Mouse (Mus musculus) cortical plate, adult 2 months (tissue): ENCODE measurements around the gene Atp6v1g3. TPM values are rescaled to one million over a fixed set of nuclear protein-coding genes. Genes with fewer than 3 reads are reported as not detected.

Source experiments
- H3K27ac ChIP-seq: fragments of 200-500 bp; 2 replicates; pipeline ENCODE4 v1.5.1; 2012; ENCODE audit warnings: low read length, control low read depth, inconsistent platforms; ENCODE audit not compliant: insufficient read depth
- H3K4me1 ChIP-seq: fragments of 200-500 bp; 2 replicates; pipeline ENCODE4 v1.6.1; 2011; ENCODE audit warnings: low read length; ENCODE audit not compliant: control insufficient read depth, insufficient read depth
- H3K4me3 ChIP-seq: fragments of 200-500 bp; 2 replicates; pipeline ENCODE4 v1.5.1; 2011; ENCODE audit warnings: mild to moderate bottlenecking, low read length, control low read depth; ENCODE audit not compliant: insufficient read depth
- CTCF ChIP-seq: fragments of 200-500 bp; IDR thresholded peaks from 2 replicates; pipeline ENCODE4 v1.5.1; 2011; ENCODE audit warnings: mild to moderate bottlenecking, control low read depth, low read length; ENCODE audit not compliant: insufficient read depth; ENCODE audit errors: extremely low read depth
- POLR2A ChIP-seq: fragments of 200-500 bp; IDR thresholded peaks from 2 replicates; pipeline ENCODE4 v1.6.1; 2011; ENCODE audit warnings: mild to moderate bottlenecking, low read length, control low read depth; ENCODE audit not compliant: insufficient read depth; ENCODE audit errors: extremely low read depth
- polyA plus RNA-seq: library from polyadenylated mRNA; depleted of rRNA; stranded (reverse); fragments of >200 nt; gene quantifications from 2 replicates; pipeline ENCODE4 v1.2.3, GENCODE M21; 2012

Atp6v1g3 gene
- polyA plus RNA-seq, 1 experiment, result not detected

GRCm38 (mm10) chr1:138282413-138283141 is 9.0 kb downstream of the Atp6v1g3 start:
- Histone ChIP-seq H3K27ac (no peak overlapping the region), H3K4me3 (no peak overlapping the region), H3K4me1 (no peaks in the 10 kb centered on the region)
- no peak for TF ChIP-seq CTCF
- TF ChIP-seq POLR2A, result no peak

DNA sequence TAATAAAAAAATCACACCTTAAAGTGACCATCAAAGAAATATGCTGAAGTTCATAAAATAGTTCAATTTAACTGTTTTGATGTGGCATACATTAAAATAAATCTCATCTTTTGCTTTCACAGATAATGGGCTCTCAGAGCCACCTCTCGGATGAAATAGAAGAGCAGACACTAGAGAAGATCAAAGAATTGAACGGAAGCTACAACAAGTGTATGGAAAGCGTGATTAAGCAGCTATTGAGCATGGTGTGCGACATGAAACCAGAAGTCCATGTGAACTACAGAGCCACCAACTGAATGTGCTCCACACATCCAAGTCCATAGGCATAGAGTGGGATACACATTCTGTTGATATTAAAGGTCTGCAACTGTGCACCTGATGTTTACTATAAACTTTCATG is 14.1 kb downstream of the Atp6v1g3 start:
- Histone ChIP-seq H3K27ac (no peak overlapping the region), H3K4me1 (peaks cover 1% of the 10 kb centered on the region), H3K4me3 (no peak overlapping the region)
- TF ChIP-seq CTCF, result no peak
- no peak for TF ChIP-seq POLR2A

GRCm38 (mm10) chr1:138288721-138289120 is 15.2 kb downstream of the Atp6v1g3 start:
- H3K27ac ChIP-seq, result no peak overlapping the region
- no peak overlapping the region for H3K4me3 ChIP-seq
- H3K4me1 ChIP-seq, result peaks cover 1% of the 10 kb centered on the region
- TF ChIP-seq CTCF, result no peak
- no peak for TF ChIP-seq POLR2A

GRCm38 (mm10) chr1:138289455-138290425 is 16.2 kb downstream of the Atp6v1g3 start:
- H3K4me1 ChIP-seq, result peaks cover 1% of the 10 kb centered on the region
- H3K4me3 ChIP-seq, result no peak overlapping the region
- TF ChIP-seq CTCF (no peak), POLR2A (no peak)
- H3K27ac ChIP-seq, result no peak overlapping the region

DNA sequence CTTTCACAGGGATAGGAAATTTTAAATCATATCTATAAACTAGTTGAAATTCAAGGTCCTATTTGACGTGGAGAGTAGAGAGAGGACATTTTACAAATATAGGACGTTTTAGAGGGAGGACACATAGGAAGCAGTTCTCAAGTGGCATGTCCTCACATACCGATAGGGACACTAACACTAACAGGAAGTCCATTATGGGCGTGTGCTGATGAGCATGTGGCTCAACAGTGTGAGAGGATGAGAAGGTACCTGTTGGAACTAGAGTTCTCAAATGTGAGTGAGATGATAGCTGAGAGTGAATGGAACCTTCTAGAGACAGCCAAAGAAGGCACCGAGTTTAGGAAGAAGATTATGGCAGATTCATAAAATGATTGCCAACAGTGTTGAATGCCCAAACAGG is 17.9 kb downstream of the Atp6v1g3 start:
- no peak overlapping the region for H3K4me3 ChIP-seq
- H3K4me1 ChIP-seq, result peaks cover 1% of the 10 kb centered on the region
- TF ChIP-seq CTCF (no peak), POLR2A (no peak)
- no peak overlapping the region for H3K27ac ChIP-seq

- H3K4me1 ChIP-seq, result peaks cover 1% of the 10 kb centered on the region
- H3K27ac ChIP-seq, result no peak overlapping the region
- TF ChIP-seq POLR2A (no peak), CTCF (no peak)
- H3K4me3 ChIP-seq, result no peak overlapping the region
Measured at GRCm38 (mm10) chr1:138294487-138294886, 20.9 kb downstream of the Atp6v1g3 start.

- no peak overlapping the region for H3K27ac ChIP-seq
- H3K4me1 ChIP-seq, result no peaks in the 10 kb centered on the region
- H3K4me3 ChIP-seq, result no peak overlapping the region
- no peak for TF ChIP-seq CTCF
- no peak for TF ChIP-seq POLR2A
Measured at GRCm38 (mm10) chr1:138298156-138298555, 24.6 kb downstream of the Atp6v1g3 start.

GRCm38 (mm10) chr1:138299576-138299975 is 26.0 kb downstream of the Atp6v1g3 start:
- Histone ChIP-seq H3K27ac (no peak overlapping the region), H3K4me3 (no peak overlapping the region), H3K4me1 (no peaks in the 10 kb centered on the region)
- TF ChIP-seq POLR2A (no peak), CTCF (no peak)

DNA sequence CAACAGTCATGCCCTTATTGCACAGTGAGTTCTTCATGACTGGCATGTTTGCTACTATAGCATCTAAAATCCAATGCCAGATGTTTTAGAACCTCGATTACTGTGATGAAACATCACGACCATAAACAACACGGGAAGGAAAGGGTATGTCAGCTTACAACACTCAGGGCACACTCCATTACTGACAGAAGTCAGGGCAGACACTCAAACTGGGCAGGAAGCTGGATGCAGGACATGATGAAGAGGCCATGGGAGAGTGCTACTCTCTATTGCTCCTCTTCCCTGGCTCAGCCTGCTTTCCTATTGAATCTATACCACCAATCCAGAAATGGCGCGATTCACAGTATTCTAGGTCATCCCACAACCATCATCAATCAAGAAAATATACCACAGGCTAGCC is 28.4 kb downstream of the Atp6v1g3 start:
- H3K4me1 ChIP-seq, result no peaks in the 10 kb centered on the region
- no peak overlapping the region for H3K4me3 ChIP-seq
- no peak overlapping the region for H3K27ac ChIP-seq
- TF ChIP-seq CTCF, result no peak
- TF ChIP-seq POLR2A, result no peak

- no peaks in the 10 kb centered on the region for H3K4me1 ChIP-seq
- H3K27ac ChIP-seq, result no peak overlapping the region
- no peak for TF ChIP-seq CTCF
- TF ChIP-seq POLR2A, result no peak
- H3K4me3 ChIP-seq, result no peak overlapping the region
Measured at GRCm38 (mm10) chr1:138302756-138303155, 29.2 kb downstream of the Atp6v1g3 start.
